ENCODE assay signal across 8 mouse cellular contexts in the genomic region with DNA sequence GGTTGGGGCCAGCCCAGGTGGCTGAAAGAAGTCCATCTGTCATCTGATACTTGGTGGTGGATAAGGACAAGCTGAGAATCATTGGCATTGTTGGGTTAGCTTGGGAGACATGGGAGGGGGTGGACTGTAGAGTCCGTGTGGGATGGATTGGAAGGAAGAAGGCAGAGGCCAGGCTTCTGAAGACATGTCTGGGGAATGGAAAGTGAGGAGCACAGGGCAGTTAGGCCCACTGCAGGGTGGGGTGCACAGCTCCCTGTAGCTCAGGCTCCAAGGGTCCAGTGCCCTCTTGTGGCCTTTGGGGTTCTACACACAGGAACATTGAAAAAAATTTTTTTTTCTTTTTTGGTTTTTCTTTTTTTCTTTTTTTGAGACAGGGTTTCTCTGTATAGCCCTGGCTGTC. TPM values are rescaled to one million over a fixed set of nuclear protein-coding genes. Genes with fewer than 3 reads are reported as not detected.
DNase-seq lines count a peak whose midpoint lies in the region; ATAC-seq and TF ChIP-seq lines count a peak whose summit lies in the region.

No protein-coding gene starts in this region.

- no peak overlapping the region for H3K27ac ChIP-seq in hindbrain, embryonic 10.5 days
- H3K27ac ChIP-seq in hindbrain, embryonic 13.5 days: no peak overlapping the region
- H3K27ac ChIP-seq in ES-Bruce4 (ENCODE audit: insufficient read depth, low read length): 0 out of 2 replicates have a peak overlapping the region, but pooled peaks have one; percentile 18
- no peak overlapping the region for H3K27ac ChIP-seq in cerebellum, adult 2 months (ENCODE audit: insufficient read depth, low read length)
- H3K27ac ChIP-seq in limb, embryonic 13.5 days: no peak overlapping the region

- no peak overlapping the region for H3K9ac ChIP-seq in hindbrain, embryonic 13.5 days
- no peak overlapping the region for H3K9ac ChIP-seq in ES-Bruce4 (ENCODE audit: low read depth, poor library complexity, severe bottlenecking)
- H3K9ac ChIP-seq in limb, embryonic 13.5 days: no peak overlapping the region

- ATAC-seq in hindbrain, embryonic 13.5 days (ENCODE audit: low FRiP score): no peak
- peak; percentile 75 for ATAC-seq in granulocyte monocyte progenitor cell, adult 5-6 weeks (replicated peaks; ENCODE audit: poor library complexity, severe bottlenecking)
- ATAC-seq in limb, embryonic 13.5 days (ENCODE audit: low FRiP score, low read depth): peak; percentile 71; the same call in 1 of the 2 replicates

- peak; percentile 70 for TF ChIP-seq CTCF in ES-Bruce4 (IDR thresholded peaks at IDR 0.05; ENCODE audit: low read depth, low read length)
- TF ChIP-seq CTCF in cerebellum, adult 2 months (IDR thresholded peaks at IDR 0.05; ENCODE audit: borderline replicate concordance, insufficient read depth, low read depth, low read length): peak; percentile 80

- peak; percentile 35 for DNase-seq in hindbrain, embryonic 10.5 days (ENCODE audit: low spot score)
- peak; percentile 59 to 60 for DNase-seq in cerebellum, adult 2 months
- DNase-seq in thymus, postnatal 36 days: peak; percentile 68 to 71

- H3K4me1 ChIP-seq in hindbrain, embryonic 10.5 days (replicated peaks): no peaks in the 10 kb centered on the region
- no peaks in the 10 kb centered on the region for H3K4me1 ChIP-seq in hindbrain, embryonic 13.5 days (replicated peaks)
- peaks cover 4% of the 10 kb centered on the region for H3K4me1 ChIP-seq in ES-Bruce4 (ENCODE audit: control insufficient read depth, insufficient read depth, low read length)
- peaks cover 27% of the 10 kb centered on the region for H3K4me1 ChIP-seq in cerebellum, adult 2 months (ENCODE audit: control insufficient read depth, insufficient read depth, low read length)
- 0 out of 2 replicates have a peak, but pooled peaks cover 2% of the 10 kb centered on the region for H3K4me1 ChIP-seq in limb, embryonic 13.5 days

- H3K9me3 ChIP-seq in hindbrain, embryonic 10.5 days: no peaks in the 10 kb centered on the region
- H3K9me3 ChIP-seq in hindbrain, embryonic 13.5 days: no peaks in the 10 kb centered on the region
- no peaks in the 10 kb centered on the region for H3K9me3 ChIP-seq in ES-Bruce4 (replicated peaks; ENCODE audit: control insufficient read depth, insufficient read depth, low read length, poor library complexity, severe bottlenecking)
- H3K9me3 ChIP-seq in limb, embryonic 13.5 days: no peaks in the 10 kb centered on the region

- TF ChIP-seq EP300 in ES-Bruce4 (IDR thresholded peaks at IDR 0.05; ENCODE audit: insufficient read depth, low read depth, low read length): no peak

- no peak for TF ChIP-seq POLR2A in ES-Bruce4 (IDR thresholded peaks at IDR 0.05; ENCODE audit: insufficient read depth, low read length)
- TF ChIP-seq POLR2A in cerebellum, adult 2 months (IDR thresholded peaks at IDR 0.05; ENCODE audit: borderline replicate concordance, insufficient read depth, low read length): no peak
- no peak for TF ChIP-seq POLR2A in myocyte (IDR thresholded peaks at IDR 0.05; ENCODE audit: insufficient read length, low read depth)

- 65% methylated on average over 1 of the region's 1 CpGs for WGBS in hindbrain, embryonic 10.5 days
- WGBS in hindbrain, embryonic 13.5 days: 23% methylated on average over 1 of the region's 1 CpGs
- 0% methylated on average over 1 of the region's 1 CpGs for WGBS in cerebellum, adult 2 months
- 35% methylated on average over 1 of the region's 1 CpGs for WGBS in limb, embryonic 13.5 days

- no peak overlapping the region for H3K4me2 ChIP-seq in hindbrain, embryonic 13.5 days
- H3K4me2 ChIP-seq in limb, embryonic 13.5 days (replicated peaks): no peak overlapping the region
- no peak overlapping the region for H3K4me2 ChIP-seq in myocyte (ENCODE audit: low read depth)

- H3K79me2 ChIP-seq in myocyte (ENCODE audit: control insufficient read depth, insufficient read depth): no peaks in the 10 kb centered on the region

- no peak overlapping the region for H3ac ChIP-seq in myocyte (ENCODE audit: control insufficient read depth, insufficient read length)

- peaks cover 64% of the 10 kb centered on the region for H3K36me3 ChIP-seq in hindbrain, embryonic 10.5 days
- peaks cover 47% of the 10 kb centered on the region for H3K36me3 ChIP-seq in hindbrain, embryonic 13.5 days
- peaks cover 29% of the 10 kb centered on the region for H3K36me3 ChIP-seq in ES-Bruce4 (ENCODE audit: control insufficient read depth, insufficient read depth, low read length, poor library complexity, severe bottlenecking)
- H3K36me3 ChIP-seq in limb, embryonic 13.5 days: peaks cover 48% of the 10 kb centered on the region
- peaks cover 20% of the 10 kb centered on the region for H3K36me3 ChIP-seq in myocyte (ENCODE audit: control insufficient read depth, insufficient read depth)

- no peaks in the 10 kb centered on the region for H3K27me3 ChIP-seq in hindbrain, embryonic 10.5 days (ENCODE audit: insufficient read depth, poor library complexity, severe bottlenecking)
- H3K27me3 ChIP-seq in hindbrain, embryonic 13.5 days: no peaks in the 10 kb centered on the region
- H3K27me3 ChIP-seq in ES-Bruce4 (ENCODE audit: control insufficient read depth, insufficient read depth, low read length, poor library complexity, severe bottlenecking) (no peaks in the 10 kb centered on the region), myocyte (ENCODE audit: control insufficient read depth, insufficient read depth, insufficient read length) (no peaks in the 10 kb centered on the region)
- H3K27me3 ChIP-seq in cerebellum, adult 2 months (ENCODE audit: control insufficient read depth, insufficient read depth, low read length): no peaks in the 10 kb centered on the region
- no peaks in the 10 kb centered on the region for H3K27me3 ChIP-seq in limb, embryonic 13.5 days

- no peak overlapping the region for H3K4me3 ChIP-seq in hindbrain, embryonic 10.5 days
- H3K4me3 ChIP-seq in hindbrain, embryonic 13.5 days: no peak overlapping the region
- H3K4me3 ChIP-seq in ES-Bruce4 (ENCODE audit: low read depth, low read length) (no peak overlapping the region), myocyte (no peak overlapping the region)
- no peak overlapping the region for H3K4me3 ChIP-seq in cerebellum, adult 2 months (replicated peaks; ENCODE audit: insufficient read depth, low read depth, low read length)
- no peak overlapping the region for H3K4me3 ChIP-seq in limb, embryonic 13.5 days

TF ChIP-seq in myocyte, 11 proteins besides CTCF, POLR2A, EP300 and RAD21:
- TF ChIP-seq USF1 (IDR thresholded peaks at IDR 0.05; ENCODE audit: low read depth) (no peak), MAX (IDR thresholded peaks at IDR 0.05; ENCODE audit: low read depth) (no peak), POLR2AphosphoS2 (IDR thresholded peaks at IDR 0.05; ENCODE audit: insufficient read length, low read depth) (peak; percentile 74)

RNA-seq across cellular contexts. Expression of gene Ppp1cc, which starts 18.3 kb away (rescaled TPM):
- polyA plus RNA-seq in hindbrain, embryonic 10.5 days (2016; fragmentation: Nextera tagmentation; extraction: Ambion mirVana): 311 and 319 TPM in 2 replicates
- 204 and 206 TPM in 2 replicates for polyA plus RNA-seq in hindbrain, embryonic 13.5 days (2015; fragmentation: Nextera tagmentation; extraction: Ambion mirVana)
- polyA plus RNA-seq in ES-Bruce4 (2011; ENCODE audit: insufficient read depth, insufficient read length, low read depth, missing spikeins) (437 and 458 TPM in 2 replicates), myocyte (2012; fragmentation: generic; extraction: Trizol) (136 TPM)
- 410 and 458 TPM in 2 replicates for polyA plus RNA-seq in cerebellum, adult 2 months (2012; rRNA removed)
- 284 and 366 TPM in 2 replicates for total RNA-seq in granulocyte monocyte progenitor cell, adult 5-6 weeks (2014; fragmentation: Nextera tagmentation)
- 247 and 254 TPM in 2 replicates for total RNA-seq in granulocyte monocyte progenitor cell, adult 5-6 weeks (2017)
- polyA plus RNA-seq in limb, embryonic 13.5 days (2015; fragmentation: Nextera tagmentation; extraction: Ambion mirVana): 231 and 235 TPM in 2 replicates

RNA-seq across cellular contexts. Expression of gene Hvcn1, which starts 30.2 kb away (rescaled TPM):
- polyA plus RNA-seq in hindbrain, embryonic 10.5 days (2016; fragmentation: Nextera tagmentation; extraction: Ambion mirVana): 9.6 and 11.9 TPM in 2 replicates
- 1.8 and 2.2 TPM in 2 replicates for polyA plus RNA-seq in hindbrain, embryonic 13.5 days (2015; fragmentation: Nextera tagmentation; extraction: Ambion mirVana)
- polyA plus RNA-seq in ES-Bruce4 (2011; ENCODE audit: insufficient read depth, insufficient read length, low read depth, missing spikeins) (10.6 and 11.8 TPM in 2 replicates), myocyte (2012; fragmentation: generic; extraction: Trizol) (0.08 TPM)
- polyA plus RNA-seq in cerebellum, adult 2 months (2012; rRNA removed): 1.00 and 1.3 TPM in 2 replicates
- total RNA-seq in granulocyte monocyte progenitor cell, adult 5-6 weeks (2014; fragmentation: Nextera tagmentation): 53.8 and 59.5 TPM in 2 replicates
- 66.8 and 84.3 TPM in 2 replicates for total RNA-seq in granulocyte monocyte progenitor cell, adult 5-6 weeks (2017)
- 9.6 and 9.8 TPM in 2 replicates for polyA plus RNA-seq in limb, embryonic 13.5 days (2015; fragmentation: Nextera tagmentation; extraction: Ambion mirVana)

RNA-seq across cellular contexts. Expression of gene Ccdc63, which starts 35.8 kb away (rescaled TPM):
- polyA plus RNA-seq in hindbrain, embryonic 10.5 days (2016; fragmentation: Nextera tagmentation; extraction: Ambion mirVana): 0.12 TPM in 1 of 2 replicates, not detected in the other
- polyA plus RNA-seq in hindbrain, embryonic 13.5 days (2015; fragmentation: Nextera tagmentation; extraction: Ambion mirVana): not detected in 2 replicates
- 2.4 and 3.0 TPM in 2 replicates for polyA plus RNA-seq in ES-Bruce4 (2011; ENCODE audit: insufficient read depth, insufficient read length, low read depth, missing spikeins)
- polyA plus RNA-seq in cerebellum, adult 2 months (2012; rRNA removed): 9.3 and 11.9 TPM in 2 replicates
- 1.1 and 2.0 TPM in 2 replicates for total RNA-seq in granulocyte monocyte progenitor cell, adult 5-6 weeks (2014; fragmentation: Nextera tagmentation)
- 0.60 TPM in 1 of 2 replicates, not detected in the other for total RNA-seq in granulocyte monocyte progenitor cell, adult 5-6 weeks (2017)
- polyA plus RNA-seq in limb, embryonic 13.5 days (2015; fragmentation: Nextera tagmentation; extraction: Ambion mirVana): 0.14 TPM in 1 of 2 replicates, not detected in the other
- polyA plus RNA-seq in myocyte (2012; fragmentation: generic; extraction: Trizol): not detected
